Mouse (Mus musculus) heart, embryonic 14.5 days (tissue): ENCODE measurements around the gene Wdr34. TPM values are rescaled to one million over a fixed set of nuclear protein-coding genes. Genes with fewer than 3 reads are reported as not detected.

Source experiments
- ATAC-seq: fragments of 200-750 bp; cut with Nextera tagmentation; 2 replicates; pipeline ENCODE4 v1.8.0; 2017; ENCODE audit warnings: low read depth, moderate TSS enrichment; ENCODE audit not compliant: insufficient number of reproducible peaks, insufficient read depth, low FRiP score
- H3K27ac ChIP-seq, 2 experiments: fragments of 200-500 bp in 1 of 2; fragments of 300-500 bp in 1 of 2; sonication (generic) in 1 of 2; replicated peaks in 1 of 2; 2 replicates each; pipeline ENCODE4 v1.5.1; 2012 to 2014; ENCODE audit warnings: low read depth in 2 of 2, low read length in 2 of 2, control low read depth in 1 of 2, mild to moderate bottlenecking in 1 of 2, mixed read lengths in 1 of 2; ENCODE audit not compliant: control insufficient read depth in 1 of 2, insufficient read depth in 1 of 2
- H3K27me3 ChIP-seq: fragments of 300-500 bp; sonication (generic); 2 replicates; pipeline ENCODE4 v1.6.1; 2014; ENCODE audit warnings: mild to moderate bottlenecking, low read length, control low read depth; ENCODE audit not compliant: control insufficient read depth, insufficient read depth
- H3K36me3 ChIP-seq: fragments of 300-500 bp; sonication (generic); 2 replicates; pipeline ENCODE4 v1.6.1; 2014; ENCODE audit warnings: mild to moderate bottlenecking, control low read depth, low read length, mixed read lengths; ENCODE audit not compliant: control insufficient read depth, insufficient read depth
- H3K4me1 ChIP-seq, 2 experiments: fragments of 200-500 bp in 1 of 2; fragments of 300-500 bp in 1 of 2; sonication (generic) in 1 of 2; 2 replicates each; pipeline ENCODE4 v1.6.1; 2012 to 2014; ENCODE audit warnings: low read length in 2 of 2, control low read depth in 1 of 2, mixed read lengths in 1 of 2; ENCODE audit not compliant: control insufficient read depth in 2 of 2, insufficient read depth in 2 of 2
- H3K4me2 ChIP-seq: fragments of 300-500 bp; sonication (generic); 2 replicates; pipeline ENCODE4 v1.6.1; 2014; ENCODE audit warnings: mild to moderate bottlenecking, low read length
- H3K4me3 ChIP-seq, 2 experiments: fragments of 200-500 bp in 1 of 2; fragments of 300-500 bp in 1 of 2; sonication (generic) in 1 of 2; 2 replicates each; pipeline ENCODE4 v1.5.1; 2012 to 2014; ENCODE audit warnings: low read length in 2 of 2, mild to moderate bottlenecking in 2 of 2, control low read depth in 1 of 2, low read depth in 1 of 2, moderate library complexity in 1 of 2; ENCODE audit not compliant: control insufficient read depth in 1 of 2, insufficient read depth in 1 of 2
- H3K9ac ChIP-seq: fragments of 300-500 bp; sonication (generic); 2 replicates; pipeline ENCODE4 v1.6.1; 2014; ENCODE audit warnings: mild to moderate bottlenecking, low read length
- H3K9me3 ChIP-seq: fragments of 300-500 bp; sonication (generic); 2 replicates; pipeline ENCODE4 v1.6.1; 2016; ENCODE audit warnings: low read length, control low read depth; ENCODE audit not compliant: control insufficient read depth
- WGBS: fragments of 180-500 bp; shearing (Covaris S2); extraction: QIAGEN DNeasy Blood & Tissue Kit; methylation state at CpG from one replicate; pipeline ENCODE4 v1.1.7; 2014; 5-methylcytosine and 5-hydroxymethylcytosine counted together
- polyA plus RNA-seq: library from polyadenylated mRNA; unstranded; fragments of >200 nt; fragmentation: Nextera tagmentation; extraction: Ambion mirVana; gene quantifications from 2 replicates; pipeline ENCODE4 v1.2.1, GENCODE M21; 2014

The Wdr34 gene
- polyA plus RNA-seq, 1 experiment from 2014 or later = 21.8 TPM

- Histone ChIP-seq H3K27ac (no peak overlapping the region), H3K9me3 (no peaks in the 10 kb centered on the region), H3K4me3 (no peak overlapping the region), H3K4me1 (no peaks in the 10 kb centered on the region), H3K9ac (no peak overlapping the region), H3K4me2 (no peak overlapping the region), H3K36me3 (peaks cover 9% of the 10 kb centered on the region; the same call in 1 of the 2 replicates), H3K27me3 (no peaks in the 10 kb centered on the region)
- 12% methylated on average over 4 of the region's 4 CpGs for WGBS
- no peak for ATAC-seq
Measured at GRCm38 (mm10) chr2:30042445-30042844, 6.2 kb downstream of the Wdr34 start.

GRCm38 (mm10) chr2:30039687-30040086 is 9.0 kb downstream of the Wdr34 start:
- H3K4me1 ChIP-seq = no peaks in the 10 kb centered on the region
- peaks cover 6% of the 10 kb centered on the region; the same call in 1 of the 2 replicates for H3K36me3 ChIP-seq
- H3K4me2 ChIP-seq = no peak overlapping the region
- H3K9me3 ChIP-seq = no peaks in the 10 kb centered on the region
- no peak for ATAC-seq
- no peaks in the 10 kb centered on the region for H3K27me3 ChIP-seq
- H3K4me3 ChIP-seq = no peak overlapping the region
- no peak overlapping the region for H3K27ac ChIP-seq
- H3K9ac ChIP-seq = no peak overlapping the region

DNA sequence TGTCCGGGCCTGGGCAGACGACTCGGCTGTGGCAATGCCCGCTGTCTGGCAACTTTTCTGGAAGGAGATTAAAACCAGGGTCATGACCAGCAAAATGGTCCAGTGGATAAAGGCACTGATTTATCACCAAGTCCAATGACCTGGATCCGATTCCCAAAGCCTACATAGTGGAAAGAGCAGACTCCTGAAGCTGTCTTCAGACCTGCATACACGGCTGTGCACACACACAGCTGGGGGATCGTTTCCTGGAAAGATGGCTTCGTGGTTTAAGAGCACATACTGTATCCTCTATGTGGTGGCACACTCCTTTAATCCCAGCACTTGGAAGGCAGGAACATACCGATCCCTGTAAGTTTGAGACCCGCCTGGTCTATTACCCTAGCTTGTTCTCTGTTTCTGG is 10.3 kb downstream of the Wdr34 start:
- Histone ChIP-seq H3K9ac (no peak overlapping the region), H3K4me1 (no peaks in the 10 kb centered on the region), H3K36me3 (peaks cover 6% of the 10 kb centered on the region; the same call in 1 of the 2 replicates), H3K27ac (no peak overlapping the region), H3K4me3 (no peak overlapping the region), H3K4me2 (no peak overlapping the region), H3K27me3 (no peaks in the 10 kb centered on the region), H3K9me3 (no peaks in the 10 kb centered on the region)
- 87% methylated on average over 10 of the region's 10 CpGs for WGBS
- ATAC-seq = no peak

DNA sequence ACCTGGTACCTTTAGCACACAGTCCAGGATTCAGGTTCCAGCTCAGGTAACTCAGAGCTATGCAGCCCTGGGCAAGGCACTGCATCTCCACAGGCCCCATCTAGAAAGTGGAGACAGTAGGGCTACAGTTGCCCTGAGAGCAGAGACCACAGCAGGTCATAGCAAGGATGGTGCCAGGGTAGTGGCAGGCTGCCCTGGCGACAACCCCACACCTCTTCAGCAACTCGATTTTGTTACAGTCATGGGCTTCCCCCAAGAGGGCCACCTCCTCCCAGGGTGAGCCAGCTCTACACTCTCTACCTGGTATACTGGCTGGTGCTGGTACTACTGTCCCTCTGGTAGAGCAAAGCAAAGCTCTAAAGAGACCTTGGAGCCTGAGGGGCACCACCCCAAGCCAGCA is 10.9 kb downstream of the Wdr34 start:
- H3K36me3 ChIP-seq = peaks cover 10% of the 10 kb centered on the region
- no peaks in the 10 kb centered on the region for H3K4me1 ChIP-seq
- H3K4me2 ChIP-seq = no peak overlapping the region
- H3K27me3 ChIP-seq = no peaks in the 10 kb centered on the region
- no peak overlapping the region for H3K4me3 ChIP-seq
- H3K27ac ChIP-seq = no peak overlapping the region
- H3K9ac ChIP-seq = no peak overlapping the region
- no peaks in the 10 kb centered on the region for H3K9me3 ChIP-seq
- WGBS = 78% methylated on average over 2 of the region's 2 CpGs
- no peak for ATAC-seq

DNA sequence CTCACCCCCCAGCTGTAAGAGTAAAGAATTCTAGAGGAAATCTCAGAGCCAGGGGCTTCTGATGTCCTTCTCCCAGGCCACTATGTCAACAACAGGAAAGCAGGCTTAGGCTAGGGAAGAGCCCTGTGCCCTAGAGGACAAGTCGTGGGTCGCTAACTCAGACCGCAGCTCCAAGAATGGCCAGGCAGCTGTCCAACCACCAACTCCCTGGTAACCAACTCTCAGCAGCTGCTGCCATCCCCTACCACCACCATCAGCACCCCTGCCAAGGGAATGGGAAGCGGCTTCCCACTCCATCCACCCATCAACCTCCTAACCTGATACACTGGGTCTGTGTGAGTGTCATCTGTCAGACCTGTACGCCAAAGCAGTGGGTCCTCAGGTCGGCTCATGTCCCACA is 15.7 kb downstream of the Wdr34 start:
- Histone ChIP-seq H3K9ac (no peak overlapping the region), H3K27me3 (no peaks in the 10 kb centered on the region), H3K36me3 (peaks cover 57% of the 10 kb centered on the region), H3K4me1 (no peaks in the 10 kb centered on the region), H3K9me3 (no peaks in the 10 kb centered on the region), H3K4me2 (no peak overlapping the region), H3K27ac (no peak overlapping the region), H3K4me3 (no peak overlapping the region)
- no peak for ATAC-seq
- 75% methylated on average over 6 of the region's 6 CpGs for WGBS

DNA sequence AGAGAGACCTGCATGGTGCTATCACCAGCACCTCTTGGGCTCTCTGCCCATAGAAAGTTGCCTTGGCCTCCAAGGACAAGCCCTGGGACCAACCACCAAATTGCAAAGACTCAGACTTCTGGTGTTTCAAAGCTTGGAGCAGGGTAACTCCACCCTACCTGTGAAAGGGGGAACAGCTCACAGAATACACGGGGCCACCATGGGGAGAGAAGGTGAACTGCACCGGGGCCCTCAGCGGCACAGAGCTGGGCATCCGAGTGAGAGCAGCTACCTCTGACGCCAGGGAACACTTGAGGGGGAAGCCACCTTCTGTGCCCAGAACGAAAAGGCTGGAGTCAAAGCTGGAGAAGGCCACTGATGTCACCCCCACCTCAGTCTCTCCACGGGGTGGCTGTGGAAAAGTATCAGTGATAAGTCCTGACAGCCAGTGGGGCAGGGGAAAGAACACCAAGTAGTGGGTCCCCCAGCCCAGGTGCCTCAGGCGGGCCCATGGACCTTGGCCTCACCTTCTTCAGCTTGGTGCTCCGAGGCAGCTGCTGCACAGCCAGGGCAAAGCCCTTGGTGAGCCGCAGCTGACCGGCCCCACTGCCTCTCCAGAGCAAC is 16.3 kb downstream of the Wdr34 start:
- Histone ChIP-seq H3K36me3 (peaks cover 58% of the 10 kb centered on the region), H3K9ac (no peak overlapping the region), H3K4me3 (no peak overlapping the region), H3K27ac (no peak overlapping the region), H3K27me3 (no peaks in the 10 kb centered on the region), H3K4me2 (no peak overlapping the region), H3K4me1 (no peaks in the 10 kb centered on the region), H3K9me3 (no peaks in the 10 kb centered on the region)
- 54% methylated on average over 11 of the region's 11 CpGs for WGBS
- ATAC-seq = no peak

DNA sequence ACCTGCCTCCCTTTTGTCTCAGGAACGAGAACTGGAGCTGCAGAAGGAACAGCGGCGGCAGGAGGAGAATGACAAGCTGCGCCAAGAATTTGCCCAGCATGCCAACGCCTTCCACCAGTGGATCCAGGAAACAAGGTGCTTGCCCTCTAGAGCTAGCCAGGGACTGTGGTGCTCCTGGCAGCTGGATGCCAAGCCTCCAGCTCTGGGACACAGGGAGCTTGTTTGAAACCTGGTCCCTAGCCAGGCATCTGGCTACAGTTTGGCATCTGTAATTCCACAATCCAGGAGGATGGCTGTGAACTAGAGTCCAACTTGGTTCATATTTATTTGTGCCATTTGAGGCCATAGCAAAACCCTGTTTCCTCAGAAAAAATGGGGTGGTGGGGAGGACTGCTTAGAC is 21.7 kb downstream of the Wdr34 start:
- H3K4me1 ChIP-seq = no peaks in the 10 kb centered on the region
- H3K27me3 ChIP-seq = no peaks in the 10 kb centered on the region
- WGBS = 91% methylated on average over 5 of the region's 5 CpGs
- H3K4me3 ChIP-seq = no peak overlapping the region
- no peaks in the 10 kb centered on the region for H3K9me3 ChIP-seq
- no peak overlapping the region for H3K9ac ChIP-seq
- H3K27ac ChIP-seq = no peak overlapping the region
- peaks cover 100% of the 10 kb centered on the region for H3K36me3 ChIP-seq
- no peak for ATAC-seq
- no peak overlapping the region for H3K4me2 ChIP-seq

DNA sequence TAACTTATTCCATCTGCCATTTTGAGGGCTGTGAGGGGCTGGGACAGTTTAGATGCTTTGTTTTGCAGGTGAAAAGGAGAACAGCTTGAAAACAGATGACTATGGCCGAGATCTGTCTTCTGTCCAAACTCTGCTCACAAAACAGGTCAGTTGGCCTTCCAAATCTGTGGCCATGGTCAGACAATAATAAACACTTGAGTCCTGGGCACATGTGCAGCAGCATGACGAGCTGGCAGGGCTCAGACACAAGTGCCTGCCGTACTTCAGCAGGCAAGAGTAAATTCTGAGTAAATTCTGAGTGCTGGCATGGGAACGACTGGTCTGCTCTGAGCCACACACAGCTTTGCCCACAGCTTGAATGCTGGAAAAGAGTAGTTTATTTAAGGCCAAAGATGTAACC is 23.2 kb downstream of the Wdr34 start:
- Histone ChIP-seq H3K9me3 (no peaks in the 10 kb centered on the region), H3K36me3 (peaks cover 100% of the 10 kb centered on the region), H3K4me3 (no peak overlapping the region), H3K4me2 (no peak overlapping the region), H3K4me1 (no peaks in the 10 kb centered on the region), H3K27me3 (no peaks in the 10 kb centered on the region), H3K27ac (no peak overlapping the region), H3K9ac (no peak overlapping the region)
- 81% methylated on average over 4 of the region's 4 CpGs for WGBS
- no peak for ATAC-seq
